Comparison of ENCODE assay signal across 19 mouse cellular contexts in genomic region chr2:71661986-71662385, GRCm38 (mm10).
DNase-seq lines count a peak whose midpoint lies in the region; ATAC-seq and TF ChIP-seq lines count a peak whose summit lies in the region.
"Had no signal": no experiment of that assay in that cellular context is flagged by ENCODE, and none has a peak within 500 bp of the region (broad histone marks: within the 10 kb centered on the region; RNA-seq: fewer than 3 reads in every experiment).

No protein-coding gene starts in this region.

- in situ Hi-C loops in CH12.LX (cut with MboI; ENCODE audit: low pct_ligation_motif_present, low pct_unique_long_range_greater_than_20kb, low sequenced_read_pairs) = no loop called here

- intact Hi-C loops in left cerebral cortex, adult 2 months (cut with DNase I) = no loop called here

- peaks cover 2 to 27% of the 10 kb centered on the region in 2 experiments; a peak in 3 of 4 replicates for H3K4me1 ChIP-seq in CH12.LX (ENCODE audit: control insufficient read depth in 1 of 2, insufficient read depth in 2 of 2)
- peaks cover 36% of the 10 kb centered on the region for H3K4me1 ChIP-seq in liver, embryonic 11.5 days (replicated peaks; ENCODE audit: control insufficient read depth, insufficient read depth, low read length)
- H3K4me1 ChIP-seq: forebrain, embryonic 15.5 days; hindbrain, embryonic 15.5 days; stomach, embryonic 15.5 days had no signal

- WGBS in liver, embryonic 11.5 days = 46% methylated on average over 5 of the region's 5 CpGs

- H3K9ac ChIP-seq in CH12.LX (ENCODE audit: insufficient read depth, low read depth) = no peak overlapping the region
- no peak overlapping the region for H3K9ac ChIP-seq in liver, embryonic 11.5 days (ENCODE audit: low read depth, low read length)
- H3K9ac ChIP-seq: forebrain, embryonic 15.5 days; hindbrain, embryonic 15.5 days; stomach, embryonic 15.5 days had no signal

- no peak for TF ChIP-seq CTCF in CH12.LX (conservative IDR thresholded peaks at IDR 0.05 in 1 of 2, IDR thresholded peaks at IDR 0.05 in 1 of 2; ENCODE audit: low read depth in 2 of 2, low read length in 2 of 2)
- TF ChIP-seq CTCF in left cerebral cortex, adult 2 months (IDR thresholded peaks at IDR 0.05) = no peak

- no peak for ATAC-seq in liver, embryonic 11.5 days (replicated peaks; ENCODE audit: low FRiP score)
- peak; percentile 82 for ATAC-seq in megakaryocyte progenitor cell, adult 5-6 weeks (replicated peaks; ENCODE audit: poor library complexity)
- ATAC-seq: forebrain, embryonic 15.5 days had no signal

- H3K4me2 ChIP-seq in CH12.LX (ENCODE audit: insufficient read depth, low read depth, poor library complexity, severe bottlenecking) = no peak overlapping the region
- 0 out of 2 replicates have a peak overlapping the region, but pooled peaks have one; percentile 17 for H3K4me2 ChIP-seq in liver, embryonic 11.5 days
- H3K4me2 ChIP-seq: forebrain, embryonic 15.5 days; hindbrain, embryonic 15.5 days; stomach, embryonic 15.5 days had no signal

- dilution Hi-C loops in CH12.LX (cut with MboI; ENCODE audit: extremely low pct_ligation_motif_present, extremely low pct_unique_long_range_greater_than_20kb, low sequenced_read_pairs) = no loop called here

- no peaks in the 10 kb centered on the region for H3K36me3 ChIP-seq in CH12.LX (replicated peaks in 1 of 2; ENCODE audit: control insufficient read depth in 1 of 2, insufficient read depth in 1 of 2, low read length in 1 of 2)
- H3K36me3 ChIP-seq in liver, embryonic 11.5 days (ENCODE audit: control insufficient read depth, insufficient read depth, low read length) = no peaks in the 10 kb centered on the region
- H3K36me3 ChIP-seq: forebrain, embryonic 15.5 days; hindbrain, embryonic 15.5 days; limb, embryonic 10.5 days; stomach, embryonic 15.5 days had no signal

- H3K27ac ChIP-seq in CH12.LX (ENCODE audit: insufficient read depth, low read depth) = no peak overlapping the region
- peak overlapping the region; percentile 59; the same call in 1 of the 2 replicates for H3K27ac ChIP-seq in liver, embryonic 11.5 days (ENCODE audit: low read depth, low read length)
- H3K27ac ChIP-seq in left cerebral cortex, adult 2 months = no peak overlapping the region
- H3K27ac ChIP-seq: forebrain, embryonic 15.5 days; hindbrain, embryonic 15.5 days; limb, embryonic 10.5 days; stomach, embryonic 15.5 days had no signal

- H3K9me3 ChIP-seq in CH12.LX (replicated peaks; ENCODE audit: low read length) = no peaks in the 10 kb centered on the region
- no peaks in the 10 kb centered on the region for H3K9me3 ChIP-seq in liver, embryonic 11.5 days (ENCODE audit: control insufficient read depth, low read length)
- H3K9me3 ChIP-seq: forebrain, embryonic 15.5 days; hindbrain, embryonic 15.5 days; limb, embryonic 10.5 days; stomach, embryonic 15.5 days had no signal

- DNase-seq in layer of hippocampus, adult 9-11 months = peak; percentile 59
- no peak for DNase-seq in layer of hippocampus, adult 9-10 months (ENCODE audit: low spot score)
- DNase-seq in CH12.LX (ENCODE audit: extremely low read depth) = peak; percentile 6
- DNase-seq in liver, embryonic 11.5 days (ENCODE audit: low spot score) = no peak
- no peak for DNase-seq in left cerebral cortex, adult 2 months (ENCODE audit: extremely low spot score in 1 of 2, low spot score in 2 of 2)
- no peak for DNase-seq in cerebellum, adult 11 months
- DNase-seq in heart, postnatal 4 days = no peak
- DNase-seq: adrenal gland, adult 2 months; B cell, adult 2 months; cerebellum, adult 8-10 months; embryo, embryonic 11 days; kidney, adult 8-10 months; retina, postnatal 1 day; spleen, adult 18-20 months had no signal

- TF ChIP-seq POLR2A in CH12.LX (IDR thresholded peaks at IDR 0.05; ENCODE audit: low read depth, low read length) = no peak

- H3K79me2 ChIP-seq in CH12.LX (replicated peaks; ENCODE audit: control insufficient read depth, extremely low read depth, insufficient read depth, poor library complexity, severe bottlenecking) = no peaks in the 10 kb centered on the region

- TF ChIP-seq EP300 in CH12.LX (IDR thresholded peaks at IDR 0.05; ENCODE audit: low read length) = no peak

- no peak overlapping the region for H3K4me3 ChIP-seq in CH12.LX (replicated peaks in 1 of 3; ENCODE audit: low read depth in 2 of 3, low read length in 2 of 3, poor library complexity in 1 of 3)
- H3K4me3 ChIP-seq in liver, embryonic 11.5 days (ENCODE audit: low read depth, low read length) = no peak overlapping the region
- H3K4me3 ChIP-seq in left cerebral cortex, adult 2 months = no peak overlapping the region
- H3K4me3 ChIP-seq: forebrain, embryonic 15.5 days; hindbrain, embryonic 15.5 days; limb, embryonic 10.5 days; stomach, embryonic 15.5 days had no signal

- H3K27me3 ChIP-seq in CH12.LX (replicated peaks) = no peaks in the 10 kb centered on the region
- no peaks in the 10 kb centered on the region for H3K27me3 ChIP-seq in liver, embryonic 11.5 days (replicated peaks; ENCODE audit: control insufficient read depth, insufficient read depth, low read length)
- H3K27me3 ChIP-seq: forebrain, embryonic 15.5 days; hindbrain, embryonic 15.5 days; stomach, embryonic 15.5 days had no signal

- TF ChIP-seq RAD21 in CH12.LX (IDR thresholded peaks at IDR 0.05; ENCODE audit: low read depth, low read length) = no peak

TF ChIP-seq in CH12.LX, 34 proteins besides CTCF, POLR2A, EP300 and RAD21:
- TF ChIP-seq TCF12 (IDR thresholded peaks at IDR 0.05; ENCODE audit: low read depth, low read length) = no peak

Comparison
In these comparisons a context has a peak if more than half of its experiments do, and no peak if none do; other contexts are left out.
1. DNase-seq: peak in layer of hippocampus, adult 9-11 months (single experiment) and CH12.LX (single experiment); none in layer of hippocampus, adult 9-10 months (single experiment), liver, embryonic 11.5 days (single experiment), left cerebral cortex, adult 2 months (0 of 2), cerebellum, adult 11 months (single experiment) and heart, postnatal 4 days (single experiment).